Mouse (Mus musculus) frontal cortex, postnatal 14 days (tissue): ENCODE measurements around the gene Mrps33.

Experiments used
- DNase-seq, 2 experiments: peaks; one replicate each; pipeline ENCODE4 v3.0.0; 2022; ENCODE audit warnings: low spot score in 2 of 2

Gene Mrps33

GRCm38 (mm10) chr6:39780857-39781666 lies 29.7 kb downstream of the Mrps33 start:
- DNase-seq, result no peak

GRCm38 (mm10) chr6:39778506-39778905 lies 32.3 kb downstream of the Mrps33 start:
- no peak for DNase-seq

GRCm38 (mm10) chr6:39776275-39776674 lies 34.5 kb downstream of the Mrps33 start:
- DNase-seq, result no peak

- no peak for DNase-seq
Observed at GRCm38 (mm10) chr6:39775029-39775428, 35.8 kb downstream of the Mrps33 start.

- no peak for DNase-seq
Observed at GRCm38 (mm10) chr6:39757229-39757628, 53.6 kb downstream of the Mrps33 start.
